Mouse (Mus musculus) heart, adult 2 months (tissue): ENCODE data around the gene Mon1a. TPM values are rescaled to one million over a fixed set of nuclear protein-coding genes. Genes with fewer than 3 reads are reported as not detected.

Source experiments
- DNase-seq, 2 experiments: peaks; one replicate each; pipeline ENCODE4 v3.0.0; 2021
- H3K27ac ChIP-seq: fragments of 200-600 bp; 2 replicates; pipeline ENCODE4 v1.8.1; 2022
- H3K27me3 ChIP-seq: fragments of 200-500 bp; 2 replicates; pipeline ENCODE4 v1.6.1; 2012; ENCODE audit warnings: mild to moderate bottlenecking, low read length, inconsistent platforms, mixed read lengths; ENCODE audit not compliant: control insufficient read depth, insufficient read depth
- H3K36me3 ChIP-seq: fragments of 200-500 bp; 2 replicates; pipeline ENCODE4 v1.6.1; 2012; ENCODE audit warnings: low read length, inconsistent platforms; ENCODE audit not compliant: control insufficient read depth, insufficient read depth
- H3K4me1 ChIP-seq: fragments of 200-500 bp; 2 replicates; pipeline ENCODE4 v1.6.1; 2011; ENCODE audit warnings: low read length; ENCODE audit not compliant: control insufficient read depth, insufficient read depth
- H3K4me3 ChIP-seq: fragments of 200-600 bp; 2 replicates; pipeline ENCODE4 v1.8.1; 2022
- H3K79me2 ChIP-seq: fragments of 200-500 bp; replicated peaks from 2 replicates; pipeline ENCODE4 v1.6.1; 2012; ENCODE audit warnings: mild to moderate bottlenecking, inconsistent platforms, low read length, moderate library complexity, mixed read lengths; ENCODE audit not compliant: control insufficient read depth, insufficient read depth
- H3K9ac ChIP-seq: fragments of 200-500 bp; 2 replicates; pipeline ENCODE4 v1.6.1; 2012; ENCODE audit warnings: low read depth, mild to moderate bottlenecking, control low read depth, inconsistent platforms, low read length, mixed read lengths
- CTCF ChIP-seq: fragments of 200-600 bp; IDR thresholded peaks from 2 replicates; pipeline ENCODE4 v1.8.1; 2022; ENCODE audit warnings: antibody characterized with exemption, mild to moderate bottlenecking, moderate library complexity
- EP300 ChIP-seq: fragments of 200-500 bp; IDR thresholded peaks from 2 replicates; pipeline ENCODE4 v1.6.1; 2011; ENCODE audit warnings: low read depth, low read length, control low read depth; ENCODE audit not compliant: insufficient read depth
- POLR2A ChIP-seq: fragments of 200-500 bp; IDR thresholded peaks from 2 replicates; pipeline ENCODE4 v1.6.1; 2011; ENCODE audit warnings: mild to moderate bottlenecking, low read depth, low read length, control low read depth; ENCODE audit not compliant: insufficient read depth
- WGBS: fragments of 180-500 bp; shearing (Covaris S2); methylation state at CpG from one replicate; pipeline ENCODE4 v1.1.7; 2018; 5-methylcytosine and 5-hydroxymethylcytosine counted together
- intact Hi-C: fragments of 180-260 bp; cut with DNase I; formaldehyde crosslinking; loops from one replicate; pipeline ENCODE4 v1.15.1; 2025
- polyA plus RNA-seq: library from polyadenylated mRNA; depleted of rRNA; stranded (reverse); fragments of >200 nt; gene quantifications from 2 replicates; pipeline ENCODE4 v1.2.3, GENCODE M21; 2012
- total RNA-seq, 2 experiments: library from RNA; stranded (reverse); gene quantifications; 2 replicates each; pipeline ENCODE4 v1.2.3; 2021

Gene Mon1a
- total and polyA plus RNA-seq, 3 experiments: 11.0 to 16.0 (median 11.2) TPM

- no peak for TF ChIP-seq EP300
- no peak for TF ChIP-seq POLR2A
- no peak for TF ChIP-seq CTCF
- intact Hi-C loops: no loop called here
- H3K27ac ChIP-seq: no peak overlapping the region
- no peak overlapping the region for H3K4me3 ChIP-seq
- peaks cover 2% of the 10 kb centered on the region for H3K36me3 ChIP-seq
- H3K79me2 ChIP-seq: peaks cover 2% of the 10 kb centered on the region; the same call in 1 of the 2 replicates
- H3K9ac ChIP-seq: no peak overlapping the region
- WGBS: 97% methylated on average over 2 of the region's 2 CpGs
- DNase-seq: no peak
- H3K4me1 ChIP-seq: no peaks in the 10 kb centered on the region; the same call in none of the 2 replicates
- H3K27me3 ChIP-seq: no peaks in the 10 kb centered on the region
Measured at GRCm38 (mm10) chr9:107866081-107866480, 21.9 kb upstream of the Mon1a start.

GRCm38 (mm10) chr9:107872350-107873098, 15.4 kb upstream of the Mon1a start:
- peak overlapping the region; percentile 97 for H3K4me3 ChIP-seq
- H3K4me1 ChIP-seq: no peaks in the 10 kb centered on the region; the same call in none of the 2 replicates
- TF ChIP-seq EP300: peak; percentile 27; the same call in 1 of the 2 replicates
- TF ChIP-seq CTCF: no peak
- TF ChIP-seq POLR2A: peak; percentile 99
- under 1% methylated on average over 80 of the region's 80 CpGs for WGBS
- H3K79me2 ChIP-seq: no peaks in the 10 kb centered on the region; the same call in 1 of the 2 replicates
- H3K27me3 ChIP-seq: no peaks in the 10 kb centered on the region
- DNase-seq: peak; percentile 93 to 98
- peak overlapping the region; percentile 97 for H3K9ac ChIP-seq
- H3K36me3 ChIP-seq: peaks cover 7% of the 10 kb centered on the region
- H3K27ac ChIP-seq: peak overlapping the region; percentile 85
- intact Hi-C loops: loop anchor here (1.0 kb wide), 1 partner anchor 16 kb away; the partner anchor contains the start of gene Mon1a

GRCm38 (mm10) chr9:107873137-107873536, 14.8 kb upstream of the Mon1a start, which contains the start of gene Rbm6:
Gene Rbm6, minus strand, starts transcription at chr9:107873237.
- no peak for DNase-seq
- TF ChIP-seq EP300 (no peak), POLR2A (no peak), CTCF (no peak)
- H3K4me1 ChIP-seq: no peaks in the 10 kb centered on the region; the same call in none of the 2 replicates
- no peaks in the 10 kb centered on the region for H3K27me3 ChIP-seq
- WGBS: 5% methylated on average over 14 of the region's 14 CpGs
- H3K27ac ChIP-seq: peak within 1 kb of the TSS; percentile 85
- no peaks in the 10 kb centered on the region; the same call in 1 of the 2 replicates for H3K79me2 ChIP-seq
- H3K36me3 ChIP-seq: peaks cover 7% of the 10 kb centered on the region
- H3K9ac ChIP-seq: peak within 1 kb of the TSS; percentile 97
- peak within 1 kb of the TSS; percentile 97 for H3K4me3 ChIP-seq
- intact Hi-C loops: no loop called here

- intact Hi-C loops: loop anchor here (1.0 kb wide), 1 partner anchor 25 kb away; no protein-coding TSS in a partner anchor
- no peak overlapping the region for H3K4me3 ChIP-seq
- no peaks in the 10 kb centered on the region for H3K36me3 ChIP-seq
- no peak for DNase-seq
- TF ChIP-seq POLR2A (no peak), CTCF (no peak), EP300 (no peak)
- H3K9ac ChIP-seq: no peak overlapping the region
- 59% methylated on average over 4 of the region's 4 CpGs for WGBS
- no peaks in the 10 kb centered on the region for H3K4me1 ChIP-seq
- no peaks in the 10 kb centered on the region for H3K27me3 ChIP-seq
- H3K79me2 ChIP-seq: no peaks in the 10 kb centered on the region
- H3K27ac ChIP-seq: no peak overlapping the region
Measured at GRCm38 (mm10) chr9:107880411-107880810, 7.5 kb upstream of the Mon1a start.

- Histone ChIP-seq H3K27me3 (no peaks in the 10 kb centered on the region), H3K4me3 (peak overlapping the region; percentile 93), H3K9ac (peak overlapping the region; percentile 91), H3K4me1 (peaks cover 2% of the 10 kb centered on the region), H3K27ac (peak overlapping the region; percentile 83), H3K79me2 (0 out of 2 replicates have a peak, but pooled peaks cover 2% of the 10 kb centered on the region), H3K36me3 (no peaks in the 10 kb centered on the region)
- TF ChIP-seq CTCF (0 out of 2 replicates have a peak, but pooled peaks have one; percentile 28), EP300 (no peak)
- DNase-seq: no peak
- intact Hi-C loops: loop anchor here (1.0 kb wide), 1 partner anchor 16 kb away; no protein-coding TSS in a partner anchor
- whole genome bisulfite sequencing: under 1% methylated on average over 18 of the region's 18 CpGs
Measured at GRCm38 (mm10) chr9:107888267-107888850, 408 bp downstream of the Mon1a start.

GRCm38 (mm10) chr9:107890260-107890659, 2.3 kb downstream of the Mon1a start:
- no peak overlapping the region for H3K9ac ChIP-seq
- no peaks in the 10 kb centered on the region for H3K27me3 ChIP-seq
- intact Hi-C loops: no loop called here
- DNase-seq: no peak
- 0 out of 2 replicates have a peak, but pooled peaks cover 2% of the 10 kb centered on the region for H3K79me2 ChIP-seq
- no peak for TF ChIP-seq POLR2A
- no peak for TF ChIP-seq CTCF
- no peak for TF ChIP-seq EP300
- no peak overlapping the region for H3K27ac ChIP-seq
- no peaks in the 10 kb centered on the region for H3K36me3 ChIP-seq
- no peak overlapping the region for H3K4me3 ChIP-seq
- 81% methylated on average over 6 of the region's 6 CpGs for WGBS
- peaks cover 2% of the 10 kb centered on the region for H3K4me1 ChIP-seq
